Mouse (Mus musculus) bone marrow, adult 2 months (tissue): ENCODE results near the gene Nudt4.

ENCODE experiments used
- CTCF ChIP-seq: fragments of 200-500 bp; IDR thresholded peaks from 2 replicates; pipeline ENCODE4 v1.5.1; 2011; ENCODE audit warnings: low read length, control low read depth; ENCODE audit not compliant: control insufficient read depth, insufficient read depth
- POLR2A ChIP-seq: fragments of 200-500 bp; IDR thresholded peaks from 2 replicates; pipeline ENCODE4 v1.6.1; 2011; ENCODE audit warnings: low read depth, mild to moderate bottlenecking, control low read depth, low read length, borderline replicate concordance; ENCODE audit not compliant: control insufficient read depth

DNA sequence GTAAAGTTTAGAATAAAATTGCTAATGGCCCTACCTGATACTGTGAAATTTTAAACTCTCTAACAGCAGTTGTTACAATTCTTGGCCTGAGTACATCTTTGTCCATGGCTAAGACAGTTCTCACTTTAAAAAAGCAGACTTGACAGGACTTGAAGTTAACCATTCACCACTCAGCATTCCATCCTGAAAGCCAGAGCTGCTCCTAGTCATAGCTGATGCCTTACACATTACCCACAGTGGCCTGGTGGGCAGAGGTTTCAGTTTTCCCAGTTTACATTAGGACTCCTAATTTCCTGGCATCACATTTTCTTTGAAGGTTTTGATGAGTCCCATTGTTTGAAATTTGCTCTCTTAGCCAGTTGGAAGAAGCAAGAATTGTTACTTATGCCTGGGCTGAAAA, 19.9 kb downstream of the Nudt4 start:
- TF ChIP-seq POLR2A = no peak
- TF ChIP-seq CTCF = no peak
